Mouse (Mus musculus): Measurements from ENCODE around the gene Nisch.

The Nisch gene

DNA sequence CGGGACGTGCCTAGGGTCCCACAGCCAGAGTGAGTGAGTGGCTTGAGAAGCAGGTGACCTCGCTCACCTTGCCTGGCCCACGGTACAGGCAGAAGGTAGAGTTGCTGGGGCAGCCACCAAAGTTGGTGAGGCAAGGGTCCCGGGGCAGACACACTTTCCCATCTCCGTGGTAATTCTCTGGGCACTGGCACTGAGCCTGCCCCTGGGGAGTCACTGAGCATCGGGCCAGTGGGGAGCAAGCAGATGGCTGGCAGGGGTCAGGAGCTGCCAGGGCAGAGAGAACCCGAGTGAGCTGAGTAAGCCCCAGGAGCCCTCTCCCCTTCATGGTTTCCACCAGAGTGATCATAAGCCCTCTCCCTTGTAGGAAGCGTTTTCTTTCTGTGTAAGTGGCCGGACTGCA, 55.1 kb downstream of the Nisch start:
- no peak for DNase-seq (ENCODE audit: low read depth, low spot score)

DNA sequence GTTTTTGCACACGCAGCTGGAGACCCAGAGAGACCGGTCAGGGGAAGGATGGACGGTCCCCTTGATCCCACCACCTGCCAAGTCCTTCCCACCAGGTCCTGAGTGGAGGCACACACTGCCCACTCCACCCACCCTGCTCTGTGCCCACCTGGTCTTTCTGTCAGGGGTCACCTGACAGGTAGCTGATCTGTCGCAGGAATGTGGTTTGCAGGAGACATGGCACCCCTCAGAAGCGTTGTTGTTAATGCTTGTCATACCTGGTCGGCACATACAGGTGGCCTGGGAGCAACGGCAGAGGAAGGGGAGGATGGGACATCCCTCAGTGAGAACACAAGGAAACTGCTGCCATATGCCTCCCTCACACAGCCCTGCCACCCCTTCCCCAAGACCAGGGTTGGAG, 55.6 kb downstream of the Nisch start:
- no peak for DNase-seq (ENCODE audit: low read depth, low spot score)

DNA sequence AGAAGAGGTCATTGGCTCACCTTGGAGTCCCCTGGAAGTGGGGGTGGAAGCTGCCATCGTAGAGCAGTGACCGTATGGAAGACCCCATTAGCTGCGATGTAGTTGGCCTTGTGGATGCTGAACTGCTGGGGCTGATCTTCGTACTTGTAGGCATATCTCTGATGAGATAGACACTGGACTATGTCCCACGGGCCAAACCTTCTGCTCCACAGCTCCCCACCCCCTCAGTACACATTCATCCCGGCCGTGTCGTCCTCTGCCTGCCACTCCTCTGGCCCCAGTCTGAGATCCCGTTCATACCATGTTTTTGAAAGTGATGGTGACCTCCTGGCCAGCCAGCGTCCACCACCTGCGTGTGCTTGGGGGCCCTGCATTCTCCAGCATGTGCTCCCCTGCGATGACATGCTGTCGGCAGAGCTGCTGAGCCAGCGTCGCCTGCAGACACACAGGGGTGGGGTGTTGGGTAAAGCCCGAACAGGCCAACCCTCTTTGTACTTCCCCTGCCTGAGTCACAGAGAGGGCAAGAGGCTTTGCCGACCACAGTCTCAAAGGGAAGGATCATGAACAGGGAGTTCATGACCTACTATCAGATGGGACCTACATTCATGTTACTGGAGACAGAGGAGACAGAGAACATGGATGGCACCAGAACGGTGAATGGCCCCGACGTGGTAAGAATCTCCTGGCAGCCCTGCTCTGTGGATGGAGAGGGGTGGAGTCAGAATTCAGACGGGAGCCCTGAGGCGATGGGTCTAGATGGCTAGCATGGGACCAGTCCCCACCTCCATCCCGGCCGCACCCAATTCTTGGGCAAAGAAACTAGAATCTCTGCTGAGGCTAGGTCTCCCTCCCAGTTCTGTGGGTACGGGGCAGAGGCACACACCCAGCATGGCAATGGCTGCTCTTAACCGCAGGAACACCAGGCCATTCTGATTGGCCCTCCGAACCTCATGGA, 56.3 kb downstream of the Nisch start:
- peak; percentile 39 for DNase-seq (ENCODE audit: low read depth, low spot score)

DNA sequence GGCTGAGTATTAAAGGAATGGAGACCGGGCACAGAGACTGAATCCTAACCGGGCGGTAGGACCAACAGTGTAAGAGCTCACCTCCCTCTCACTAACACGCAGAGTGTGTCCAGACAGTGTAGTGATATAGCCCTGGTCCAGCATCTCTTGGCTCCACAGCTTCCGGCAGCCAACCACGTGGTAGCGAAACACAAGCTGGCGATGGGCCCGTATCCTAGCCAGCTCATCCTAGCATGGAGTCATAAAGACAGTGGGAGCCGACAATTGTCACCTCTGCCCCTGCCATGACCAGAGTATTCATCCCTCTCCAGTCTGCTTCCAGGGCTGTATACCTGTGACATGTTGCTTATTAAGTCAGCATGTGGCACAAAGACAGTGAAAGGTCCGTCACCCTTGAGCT, 71.1 kb downstream of the Nisch start:
- DNase-seq (ENCODE audit: low read depth, low spot score), result no peak

DNA sequence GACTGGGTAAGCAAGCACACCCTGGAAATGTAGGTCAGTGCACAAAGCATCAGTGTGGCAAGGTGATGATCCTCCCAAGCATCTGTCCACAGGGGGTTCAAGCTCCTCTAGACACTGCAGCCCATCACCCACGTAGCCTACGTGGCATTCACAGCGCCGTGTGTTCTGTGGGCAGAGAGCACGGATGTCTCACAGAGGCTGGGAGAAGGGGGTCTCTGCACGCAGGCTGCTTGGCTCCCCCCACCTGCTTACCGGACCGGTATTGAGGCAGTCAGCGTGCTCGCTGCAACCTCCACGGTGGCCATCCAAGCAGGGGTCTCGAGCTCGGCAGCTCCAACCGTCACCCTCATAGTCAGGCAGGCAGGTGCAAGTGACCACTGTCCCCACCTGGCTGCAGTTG, 75.7 kb downstream of the Nisch start:
- no peak for DNase-seq (ENCODE audit: low read depth, low spot score)

DNA sequence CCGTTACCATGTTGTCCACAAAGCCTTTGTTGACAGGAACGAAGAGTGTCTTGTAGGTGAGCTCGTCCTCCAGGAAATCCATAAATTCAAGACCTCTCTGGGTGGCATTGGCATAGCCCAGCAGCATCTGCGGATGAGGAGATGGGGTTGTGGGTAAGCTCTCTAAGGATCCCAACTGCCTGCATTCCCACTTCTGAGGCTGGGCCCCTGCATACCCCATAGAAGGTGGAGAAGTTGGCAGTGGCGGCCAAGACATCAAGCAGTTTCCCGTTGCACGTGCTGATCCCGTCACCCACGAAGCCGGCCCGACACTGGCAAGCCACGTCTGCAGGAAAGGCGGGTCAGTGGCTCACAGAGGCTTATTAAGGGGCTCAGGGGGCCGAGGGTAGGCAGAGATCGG, 76.6 kb downstream of the Nisch start:
- DNase-seq (ENCODE audit: low read depth, low spot score), result no peak

DNA sequence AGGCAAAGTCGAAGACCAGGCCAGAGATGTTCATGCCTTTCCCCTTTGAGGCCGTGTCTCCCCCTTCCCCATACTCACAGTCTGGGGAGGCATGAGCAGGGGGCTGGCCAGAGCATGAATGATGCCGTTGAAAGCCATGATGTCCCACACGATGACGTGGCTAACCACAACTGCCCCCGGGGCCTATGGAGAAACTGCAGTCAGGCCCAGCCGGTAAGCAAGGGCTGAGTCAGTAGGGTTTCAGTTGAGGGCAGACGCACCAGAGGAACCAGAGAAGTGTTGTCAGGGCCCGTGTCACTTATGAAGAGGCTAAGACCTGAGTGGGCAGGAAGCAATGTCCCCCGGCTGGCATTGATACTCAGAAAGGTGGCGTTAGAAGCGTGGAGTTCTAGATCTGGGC, 77.1 kb downstream of the Nisch start:
- no peak for DNase-seq (ENCODE audit: low read depth, low spot score)

DNA sequence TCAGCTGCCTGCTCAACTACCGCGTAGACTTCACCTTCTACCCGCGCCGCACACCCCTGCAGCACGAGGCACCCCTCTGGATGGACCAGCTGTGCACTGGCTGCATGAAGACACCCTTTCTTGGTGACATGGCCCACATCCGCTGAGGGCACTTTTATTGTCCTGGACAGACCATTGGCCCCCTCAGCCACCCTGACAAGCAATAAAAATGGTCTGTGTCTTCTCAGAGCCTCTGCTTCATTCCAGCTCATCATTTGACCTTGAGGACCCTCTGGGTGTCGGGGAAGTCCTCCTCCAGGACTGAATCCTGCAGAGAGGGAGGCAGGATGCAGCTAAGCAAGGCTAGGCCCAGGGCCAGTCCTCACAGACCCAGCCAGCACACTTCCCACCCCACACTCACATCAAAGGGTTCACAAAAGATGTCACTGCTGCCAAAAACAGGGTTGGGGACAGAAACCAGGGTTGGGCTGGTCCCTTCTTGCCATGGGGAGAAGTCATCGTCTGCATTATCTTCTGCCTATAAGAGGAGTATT, 77.8 kb downstream of the Nisch start:
- DNase-seq (ENCODE audit: low read depth, low spot score), result no peak

DNA sequence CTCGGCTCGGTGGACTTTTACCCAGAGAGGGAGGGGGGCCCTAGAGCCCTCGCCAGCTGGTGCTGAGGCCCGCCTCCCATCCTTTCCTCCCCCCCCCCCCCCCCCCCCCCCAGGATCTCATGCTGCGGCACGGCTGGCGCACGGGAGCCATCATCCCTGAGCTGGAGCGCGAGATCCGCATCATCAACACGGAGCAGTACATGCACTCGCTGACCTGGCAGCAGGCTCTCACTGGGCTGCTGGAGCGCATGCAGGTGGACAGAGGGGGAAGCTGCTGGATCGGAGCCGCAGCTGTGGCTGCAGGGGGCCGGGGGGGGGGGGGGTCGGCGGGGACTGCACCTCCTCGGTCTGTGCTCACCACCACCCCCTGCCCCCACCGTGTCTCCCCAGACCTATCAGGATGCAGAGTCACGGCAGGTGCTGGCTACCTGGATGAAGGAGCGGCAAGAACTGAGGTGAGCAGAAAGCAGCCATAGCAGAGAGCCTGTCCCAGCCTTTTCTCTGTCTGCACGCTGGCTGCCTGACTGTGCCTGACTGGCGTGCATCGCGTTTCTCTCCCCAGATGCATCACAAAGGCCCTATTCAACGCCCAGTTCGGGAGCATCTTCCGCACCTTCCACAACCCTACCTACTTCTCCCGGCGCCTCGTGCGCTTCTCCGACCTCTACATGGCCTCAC, 78.4 kb downstream of the Nisch start:
- DNase-seq (ENCODE audit: low read depth, low spot score), result no peak

DNA sequence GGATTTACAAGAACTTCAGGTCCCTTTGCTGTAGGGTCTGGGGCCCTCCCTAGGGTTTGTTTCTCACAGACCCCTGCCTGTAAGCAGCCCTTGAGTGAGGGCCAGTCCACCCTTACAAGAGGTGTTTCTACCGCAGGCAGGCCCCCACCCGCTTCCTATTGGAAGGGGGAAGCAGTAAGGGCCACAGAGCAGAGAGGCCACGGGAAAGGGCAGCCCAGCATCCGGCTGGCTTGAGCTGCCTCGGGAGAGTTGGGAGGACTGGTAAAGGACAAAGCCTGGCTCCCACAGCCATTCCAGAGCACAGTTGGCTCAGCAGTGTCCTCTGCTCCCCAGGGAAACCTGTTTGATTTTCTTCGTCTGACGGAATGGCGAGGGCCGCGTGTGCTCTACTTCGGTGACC, 79.0 kb downstream of the Nisch start:
- DNase-seq (ENCODE audit: low read depth, low spot score), result no peak

DNA sequence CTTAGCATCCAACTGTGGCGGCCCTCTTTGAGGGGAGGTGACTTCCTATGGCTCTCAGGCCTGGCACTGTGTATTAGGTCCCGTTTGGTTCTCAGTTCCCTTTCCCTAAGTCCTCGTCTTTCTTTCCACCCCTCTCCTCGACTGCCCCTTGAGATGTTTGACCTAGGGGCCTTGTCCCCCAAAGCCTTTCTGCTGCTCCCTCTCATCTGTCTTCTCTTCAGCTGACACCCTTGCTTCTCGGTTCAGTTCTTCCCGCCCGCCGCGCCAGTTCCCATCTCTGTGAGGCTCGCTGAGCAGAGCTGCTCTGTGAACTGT, 79.5 kb downstream of the Nisch start:
- no peak for DNase-seq (ENCODE audit: low read depth, low spot score)

DNA sequence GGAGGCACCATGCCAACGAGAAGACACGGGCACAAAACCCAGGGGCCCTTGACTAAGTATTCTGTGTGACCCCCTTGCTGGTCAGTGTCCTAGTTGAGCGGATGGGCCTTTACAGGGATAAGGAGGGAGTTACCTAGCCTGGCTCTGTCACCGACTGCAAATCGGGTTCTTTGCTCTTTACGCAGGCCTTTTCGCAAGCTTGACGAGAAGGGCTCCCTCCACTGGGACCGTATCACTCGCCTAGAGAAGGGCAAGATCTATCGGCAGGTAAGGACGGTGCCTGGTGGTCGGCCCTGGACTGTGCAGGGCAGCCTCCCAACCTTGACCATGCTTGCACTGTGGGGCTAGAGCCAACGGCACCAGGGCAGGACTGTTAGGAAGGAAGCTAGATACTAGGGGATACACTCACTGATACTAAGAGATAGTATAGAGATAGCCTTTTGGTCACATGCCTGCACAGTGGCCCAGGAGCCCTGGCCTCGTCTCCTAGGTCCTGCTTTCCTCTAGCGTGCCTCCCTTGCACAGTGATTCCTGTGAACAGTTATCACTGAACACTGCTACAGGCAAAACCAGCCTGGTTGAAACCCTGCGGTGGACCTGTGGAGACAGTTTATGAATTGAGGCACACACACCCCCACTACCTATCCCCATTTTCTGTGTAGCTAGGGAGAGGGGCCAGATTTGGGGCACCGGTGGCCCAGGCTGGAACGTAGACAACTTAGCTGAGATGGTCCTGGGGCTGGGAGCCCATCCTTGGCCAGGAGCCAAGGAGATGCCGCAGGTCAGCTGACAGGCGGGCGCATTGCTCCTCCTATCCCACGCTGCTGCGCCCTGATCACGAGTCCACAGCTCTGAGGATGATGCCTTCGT, 80.1 kb downstream of the Nisch start:
- no peak for DNase-seq (ENCODE audit: low read depth, low spot score)

DNA sequence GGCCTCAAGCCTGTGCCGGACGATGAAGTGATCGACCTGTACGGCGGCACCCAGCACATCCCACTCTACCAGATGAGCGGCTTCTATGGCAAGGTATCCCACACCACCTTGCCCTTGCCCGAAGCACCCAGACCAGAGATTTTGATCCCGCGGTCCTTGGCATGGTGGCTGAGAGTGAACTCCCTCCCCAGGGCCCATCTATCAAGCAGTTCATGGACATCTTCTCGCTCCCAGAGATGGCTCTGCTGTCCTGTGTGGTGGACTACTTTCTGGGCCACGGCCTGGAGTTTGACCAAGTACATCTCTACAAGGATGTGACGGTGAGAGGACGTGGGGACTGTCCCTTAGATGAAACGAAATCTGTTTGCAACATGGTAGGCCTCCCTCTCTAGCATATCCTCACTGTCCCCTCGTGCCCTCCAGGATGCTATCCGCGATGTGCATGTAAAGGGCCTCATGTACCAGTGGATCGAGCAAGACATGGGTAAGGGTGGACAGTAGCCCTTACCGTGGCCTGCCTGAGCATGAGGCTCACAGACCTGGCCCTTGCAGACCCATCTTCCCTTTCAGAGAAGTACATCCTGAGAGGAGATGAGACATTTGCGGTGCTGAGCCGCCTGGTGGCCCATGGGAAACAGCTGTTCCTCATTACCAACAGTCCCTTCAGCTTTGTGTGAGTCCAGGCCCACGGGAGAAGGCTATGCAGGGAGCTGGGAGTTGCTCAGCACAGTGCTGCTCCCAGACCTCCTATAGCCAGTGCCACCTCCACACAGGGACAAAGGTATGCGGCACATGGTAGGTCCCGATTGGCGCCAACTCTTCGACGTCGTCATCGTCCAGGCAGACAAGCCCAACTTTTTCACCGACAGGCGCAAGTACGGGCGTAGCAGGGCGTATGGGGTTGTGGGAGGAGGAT, 81.0 kb downstream of the Nisch start:
- no peak for DNase-seq (ENCODE audit: low read depth, low spot score)

DNA sequence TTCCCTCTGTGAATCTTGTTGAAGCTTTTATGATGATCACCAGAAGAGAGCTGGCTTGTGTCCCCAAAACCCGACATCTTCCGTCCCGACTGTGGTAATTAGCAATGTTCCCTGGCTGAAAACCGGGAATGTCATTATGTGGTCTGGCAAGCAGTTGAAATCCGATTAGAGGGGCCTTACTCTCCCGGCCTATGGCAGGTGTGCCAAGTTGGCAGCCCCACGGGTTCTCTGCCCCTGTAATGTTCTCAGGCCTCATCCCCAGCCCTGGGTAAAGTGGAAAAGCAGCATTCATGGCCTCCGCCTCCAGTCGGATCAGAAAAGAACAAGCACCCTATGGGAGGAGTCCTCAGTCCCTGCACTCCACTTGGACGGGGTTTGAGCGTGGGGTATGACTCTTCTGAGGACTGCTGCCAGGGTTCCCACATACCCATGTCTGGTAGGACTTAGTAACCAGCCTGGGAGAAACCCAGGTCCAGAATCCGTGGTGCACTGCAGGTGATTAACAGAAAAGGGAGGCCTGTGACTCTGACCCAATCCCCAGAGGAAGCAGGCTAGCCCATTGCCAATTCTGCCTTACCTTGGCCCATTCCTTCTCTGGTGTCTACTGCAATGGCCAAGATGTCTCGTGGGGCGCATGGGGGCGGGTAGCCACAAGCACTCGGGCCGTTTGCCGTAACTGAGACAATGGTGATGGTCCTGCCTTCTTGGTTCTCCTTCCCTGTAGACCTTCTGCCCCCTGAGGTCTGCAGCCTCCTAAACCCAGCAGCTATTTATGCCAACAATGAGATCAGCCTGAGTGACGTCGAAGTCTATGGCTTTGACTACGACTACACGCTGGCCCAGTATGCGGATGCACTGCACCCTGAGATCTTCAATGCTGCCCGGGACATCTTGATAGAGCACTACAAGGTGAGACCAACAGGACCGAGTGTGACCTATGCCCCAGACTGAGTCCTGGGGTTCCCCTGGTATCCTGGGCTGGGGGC, 82.4 kb downstream of the Nisch start:
- no peak for DNase-seq (ENCODE audit: low read depth, low spot score)

DNA sequence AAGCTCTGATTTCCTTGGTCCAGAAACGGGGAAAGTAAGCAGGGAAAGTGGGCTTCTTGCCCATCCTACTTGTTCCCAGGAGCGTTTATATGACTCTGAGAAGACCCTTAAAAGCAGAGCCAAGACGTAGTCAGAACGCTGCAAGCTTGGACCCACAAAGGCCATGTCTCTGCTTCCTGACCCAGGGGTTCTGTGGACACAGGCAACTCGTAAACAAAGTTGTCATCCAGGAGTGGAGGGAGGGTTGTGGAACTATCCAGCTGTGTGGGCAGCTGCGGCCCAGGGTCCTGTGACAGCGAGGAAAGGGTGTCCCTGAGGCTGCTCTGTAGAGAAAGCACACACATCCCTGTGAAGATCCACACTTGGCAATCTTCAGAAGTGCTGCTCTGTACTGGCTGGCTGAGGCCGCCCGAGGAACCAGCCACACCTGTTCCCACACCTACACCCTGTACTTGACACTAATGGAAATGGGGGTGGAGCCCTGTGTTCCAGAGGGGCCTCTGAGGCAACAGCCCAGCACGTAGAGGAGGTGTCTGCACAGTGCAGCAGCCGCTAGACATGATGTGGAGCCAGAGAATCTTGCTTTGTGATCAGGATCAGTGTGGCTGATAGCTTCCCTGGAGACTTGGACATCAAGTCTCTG, 83.6 kb downstream of the Nisch start:
- no peak for DNase-seq (ENCODE audit: low read depth, low spot score)

DNA sequence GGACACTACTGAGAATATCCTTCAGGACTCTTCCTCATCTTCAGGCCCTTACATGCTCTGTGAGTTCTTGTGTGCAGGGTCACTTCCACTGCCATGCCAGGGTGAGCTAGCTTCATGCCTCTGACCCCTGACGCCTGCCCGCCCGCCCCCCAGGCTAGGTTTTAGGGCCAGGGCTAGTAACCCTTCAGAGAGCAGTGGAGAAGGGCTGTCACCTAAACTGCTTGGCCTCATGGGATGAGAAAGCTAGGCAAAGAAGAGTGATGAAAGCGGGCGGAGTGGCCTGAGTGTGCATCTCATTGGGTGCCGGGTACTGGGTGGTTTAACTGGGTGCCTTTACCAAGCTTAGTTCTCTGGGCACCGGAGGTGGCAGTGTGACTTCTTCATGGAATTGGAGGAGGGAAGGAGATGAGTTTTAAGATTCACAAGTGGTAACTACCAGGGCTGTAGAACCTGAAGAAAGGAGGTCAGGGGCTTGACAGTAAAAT, 84.2 kb downstream of the Nisch start:
- DNase-seq (ENCODE audit: low read depth, low spot score), result no peak

DNA sequence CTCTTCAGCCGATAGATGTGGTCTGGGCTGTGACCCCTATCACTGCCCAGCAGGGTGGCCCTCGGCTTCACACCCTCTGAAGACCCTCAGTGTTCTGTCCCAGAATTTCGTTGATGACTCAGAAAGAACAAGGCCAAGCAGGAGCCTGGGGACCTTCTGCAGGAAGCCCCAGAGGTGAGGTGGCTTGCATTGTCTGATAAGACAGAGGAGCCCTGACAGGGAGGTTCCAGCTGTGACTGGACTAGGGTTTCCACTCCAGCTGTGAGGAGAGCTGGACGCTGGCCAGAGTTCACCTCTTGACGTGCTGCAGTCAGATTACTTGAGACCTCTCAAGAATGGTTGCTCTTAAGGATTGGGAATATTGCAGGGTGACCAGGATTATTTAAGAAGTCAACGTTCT, 84.7 kb downstream of the Nisch start:
- DNase-seq (ENCODE audit: low read depth, low spot score), result no peak

DNA sequence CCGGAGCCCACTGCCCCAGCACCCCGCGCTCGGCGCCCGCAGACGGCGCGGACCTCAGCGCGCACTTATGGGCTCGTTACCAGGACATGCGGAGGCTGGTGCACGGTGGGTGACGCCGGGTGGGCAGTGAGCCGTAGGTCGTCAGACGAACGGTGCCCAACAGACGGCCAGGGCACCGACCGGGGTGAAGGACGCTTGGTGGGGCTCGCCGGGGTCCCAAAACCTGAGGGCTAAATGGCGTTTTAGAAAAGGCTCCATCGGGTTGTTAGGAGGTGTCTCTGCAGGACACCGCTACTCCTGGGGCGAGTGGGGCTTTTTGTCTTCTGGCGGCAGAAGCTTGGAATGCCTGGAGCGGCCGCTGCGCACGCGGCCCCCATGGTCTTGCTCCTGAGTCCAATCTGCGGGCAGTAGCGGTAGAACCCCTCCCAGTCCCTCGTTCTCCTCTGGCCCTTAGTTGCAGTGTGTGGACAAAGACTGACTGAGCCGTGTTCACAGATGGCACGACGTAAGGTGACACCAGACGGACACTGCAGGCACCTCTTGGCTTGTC, 85.4 kb downstream of the Nisch start:
- no peak for DNase-seq (ENCODE audit: low read depth, low spot score)

Measured in CD4-positive, CD25-positive, alpha-beta regulatory T cell, adult 2 months (primary cell).